Mouse (Mus musculus): ENCODE results near the gene Iqgap1.

Iqgap1 gene

GRCm38 (mm10) chr7:80825843-80826403, at the start of gene Iqgap1:
Gene Iqgap1 (minus strand): TSS chr7:80825974.
- no peak for DNase-seq (ENCODE audit: low spot score)

- no peak for DNase-seq (ENCODE audit: low spot score)
Measured at GRCm38 (mm10) chr7:80873631-80874030, 47.9 kb upstream of the Iqgap1 start.

- DNase-seq (ENCODE audit: low spot score), result no peak
Measured at GRCm38 (mm10) chr7:80873038-80873437, 47.3 kb upstream of the Iqgap1 start.

GRCm38 (mm10) chr7:80868686-80869085, 42.9 kb upstream of the Iqgap1 start:
- no peak for DNase-seq (ENCODE audit: low spot score)

- DNase-seq (ENCODE audit: low spot score), result no peak
Measured at GRCm38 (mm10) chr7:80866514-80867147, 40.9 kb upstream of the Iqgap1 start.

- DNase-seq (ENCODE audit: low spot score), result no peak
Measured at GRCm38 (mm10) chr7:80865521-80865920, 39.7 kb upstream of the Iqgap1 start.

GRCm38 (mm10) chr7:80864831-80865230, 39.1 kb upstream of the Iqgap1 start:
- DNase-seq (ENCODE audit: low spot score), result no peak

- DNase-seq (ENCODE audit: low spot score), result no peak
Measured at GRCm38 (mm10) chr7:80864151-80864550, 38.4 kb upstream of the Iqgap1 start.

GRCm38 (mm10) chr7:80863520-80863919, 37.7 kb upstream of the Iqgap1 start:
- DNase-seq (ENCODE audit: low spot score), result no peak

GRCm38 (mm10) chr7:80862475-80862874, 36.7 kb upstream of the Iqgap1 start:
- DNase-seq (ENCODE audit: low spot score), result no peak

- DNase-seq (ENCODE audit: low spot score), result peak; percentile 84
Measured at GRCm38 (mm10) chr7:80860729-80861274, 35.0 kb upstream of the Iqgap1 start, which contains the start of gene Zscan2. Gene Zscan2 (plus strand): TSS chr7:80860920.

- DNase-seq (ENCODE audit: low spot score), result peak; percentile 65
Measured at GRCm38 (mm10) chr7:80860227-80860626, 34.5 kb upstream of the Iqgap1 start.

- peak; percentile 61 for DNase-seq (ENCODE audit: low spot score)
Measured at GRCm38 (mm10) chr7:80857181-80857580, 31.4 kb upstream of the Iqgap1 start.

GRCm38 (mm10) chr7:80855316-80855715, 29.5 kb upstream of the Iqgap1 start:
- no peak for DNase-seq (ENCODE audit: low spot score)

- DNase-seq (ENCODE audit: low spot score), result no peak
Measured at GRCm38 (mm10) chr7:80853218-80853617, 27.4 kb upstream of the Iqgap1 start.

GRCm38 (mm10) chr7:80850520-80850919, 24.7 kb upstream of the Iqgap1 start:
- no peak for DNase-seq (ENCODE audit: low spot score)

GRCm38 (mm10) chr7:80849710-80850109, 23.9 kb upstream of the Iqgap1 start:
- peak; percentile 49 for DNase-seq (ENCODE audit: low spot score)

GRCm38 (mm10) chr7:80849267-80849666, 23.5 kb upstream of the Iqgap1 start:
- DNase-seq (ENCODE audit: low spot score), result no peak

GRCm38 (mm10) chr7:80846709-80847108, 20.9 kb upstream of the Iqgap1 start:
- DNase-seq (ENCODE audit: low spot score), result no peak

- DNase-seq (ENCODE audit: low spot score), result no peak
Measured at GRCm38 (mm10) chr7:80846280-80846678, 20.5 kb upstream of the Iqgap1 start.

- DNase-seq (ENCODE audit: low spot score), result no peak
Measured at GRCm38 (mm10) chr7:80845621-80846279, 20.0 kb upstream of the Iqgap1 start.

GRCm38 (mm10) chr7:80844691-80845090, 18.9 kb upstream of the Iqgap1 start:
- DNase-seq (ENCODE audit: low spot score), result no peak

Data from c-Kit-positive CD71-positive TER-119-positive erythroid progenitor cells, embryonic 14.5 days (primary cell).